Mouse (Mus musculus) G1E (cell line): ENCODE measurements around the gene Rad54l2.

Experiments used
- CTCF ChIP-seq: IDR thresholded peaks from 2 replicates; pipeline ENCODE4 v1.5.1; 2012; ENCODE audit warnings: low read depth, low read length, inconsistent platforms, mixed read lengths
- GATA1 ChIP-seq: IDR thresholded peaks from 2 replicates; pipeline ENCODE4 v1.6.1; 2012; ENCODE audit warnings: borderline replicate concordance, low read length, inconsistent platforms, mixed read lengths
- POLR2AphosphoS5 ChIP-seq: IDR thresholded peaks from 2 replicates; pipeline ENCODE4 v1.6.1; 2012; ENCODE audit warnings: low read depth, low read length, inconsistent platforms; ENCODE audit not compliant: insufficient replicate concordance
- TAL1 ChIP-seq: conservative IDR thresholded peaks from 2 replicates; pipeline ENCODE4 v1.6.1; 2012; ENCODE audit warnings: low read depth, low read length, inconsistent platforms, mixed read lengths

DNA sequence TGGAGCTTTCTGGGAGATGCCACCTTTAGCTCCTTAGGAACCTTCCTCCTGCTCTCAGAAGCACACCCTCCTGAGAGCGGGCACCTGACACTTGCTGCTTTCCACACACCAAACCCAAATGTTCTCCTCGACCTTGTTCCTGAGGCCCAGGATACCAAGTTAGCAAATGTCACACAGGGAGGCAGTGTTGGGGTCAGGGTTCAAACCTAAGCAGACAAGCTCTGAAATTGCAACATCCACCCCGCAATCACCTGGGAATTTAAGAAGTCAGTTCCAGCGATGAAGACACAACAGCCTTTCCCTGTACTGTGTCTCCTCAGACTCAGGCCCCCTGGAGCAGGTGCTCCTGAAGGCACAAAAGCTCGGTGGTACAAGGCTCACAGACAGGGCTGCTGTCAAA, 111.3 kb downstream of the Rad54l2 start:
- no peak for TF ChIP-seq CTCF
- no peak for TF ChIP-seq TAL1
- no peak for TF ChIP-seq POLR2AphosphoS5
- no peak for TF ChIP-seq GATA1
